Mouse (Mus musculus) spleen, adult 2 months (tissue): ENCODE results near the gene Usp12.

Experiments
- CTCF ChIP-seq: fragments of 200-500 bp; IDR thresholded peaks from 2 replicates; pipeline ENCODE4 v1.5.1; 2011; ENCODE audit warnings: mild to moderate bottlenecking, inconsistent platforms; ENCODE audit not compliant: insufficient read depth, insufficient read length, insufficient replicate concordance; ENCODE audit errors: extremely low read depth
- POLR2A ChIP-seq: fragments of 200-500 bp; IDR thresholded peaks from 2 replicates; pipeline ENCODE4 v1.6.1; 2011; ENCODE audit warnings: low read depth, low read length, inconsistent platforms

DNA sequence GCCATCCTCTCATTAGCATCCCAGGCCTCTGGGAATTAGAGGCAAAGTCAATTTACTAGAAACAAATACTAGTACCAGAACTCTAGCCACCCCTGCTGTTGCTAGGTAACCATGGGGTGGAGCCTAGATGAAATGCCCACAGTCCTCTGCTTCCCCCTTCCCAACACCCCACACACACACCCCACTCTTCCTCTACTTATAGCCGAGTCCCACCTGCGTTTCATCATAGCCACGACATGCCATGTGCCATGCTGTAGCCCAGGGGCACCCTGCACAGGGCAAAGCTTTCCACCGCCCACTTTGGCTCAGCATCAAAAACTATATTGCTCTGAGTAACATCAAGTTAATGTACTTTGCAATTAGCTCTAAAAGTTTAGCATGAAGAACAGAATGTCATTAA lies 67.8 kb downstream of the Usp12 start:
- TF ChIP-seq CTCF (no peak), POLR2A (no peak)
